Mouse (Mus musculus) kidney, embryonic 16.5 days (tissue): ENCODE data around the gene Btbd9. TPM values are rescaled to one million over a fixed set of nuclear protein-coding genes. Genes with fewer than 3 reads are reported as not detected.

Source experiments
- ATAC-seq: fragments of 200-750 bp; cut with Nextera tagmentation; 2 replicates; pipeline ENCODE4 v1.8.0; 2017; ENCODE audit warnings: moderate TSS enrichment; ENCODE audit not compliant: low FRiP score, low TSS enrichment
- H3K27ac ChIP-seq: fragments of 300-500 bp; sonication (generic); 2 replicates; pipeline ENCODE4 v1.5.1; 2014; ENCODE audit warnings: low read length
- H3K27me3 ChIP-seq: fragments of 300-500 bp; sonication (generic); 2 replicates; pipeline ENCODE4 v1.6.1; 2014; ENCODE audit warnings: low read length, control low read depth, mixed read lengths; ENCODE audit not compliant: insufficient read depth
- H3K36me3 ChIP-seq: fragments of 300-500 bp; sonication (generic); 2 replicates; pipeline ENCODE4 v1.6.1; 2014; ENCODE audit warnings: low read length, control low read depth, mixed read lengths; ENCODE audit not compliant: insufficient read depth
- H3K4me1 ChIP-seq: fragments of 300-500 bp; sonication (generic); 2 replicates; pipeline ENCODE4 v1.6.1; 2014; ENCODE audit warnings: low read length, control low read depth, mixed read lengths; ENCODE audit not compliant: insufficient read depth
- H3K4me2 ChIP-seq: fragments of 300-500 bp; sonication (generic); replicated peaks from 2 replicates; pipeline ENCODE4 v1.6.1; 2014; ENCODE audit warnings: low read depth, low read length
- H3K4me3 ChIP-seq: fragments of 300-500 bp; sonication (generic); 2 replicates; pipeline ENCODE4 v1.5.1; 2014; ENCODE audit warnings: mild to moderate bottlenecking, low read length
- H3K9ac ChIP-seq: fragments of 300-500 bp; sonication (generic); replicated peaks from 2 replicates; pipeline ENCODE4 v1.6.1; 2014; ENCODE audit warnings: low read length
- H3K9me3 ChIP-seq: fragments of 300-500 bp; sonication (generic); 2 replicates; pipeline ENCODE4 v1.6.1; 2016; ENCODE audit warnings: low read length, control low read depth
- WGBS: fragments of 180-500 bp; shearing (Covaris S2); extraction: QIAGEN DNeasy Blood & Tissue Kit; methylation state at CpG from one replicate; pipeline ENCODE4 v1.1.7; 2014; 5-methylcytosine and 5-hydroxymethylcytosine counted together
- polyA plus RNA-seq: library from polyadenylated mRNA; unstranded; fragments of >200 nt; fragmentation: Nextera tagmentation; extraction: Ambion mirVana; gene quantifications from 2 replicates; pipeline ENCODE4 v1.2.1, GENCODE M21; 2015

The Btbd9 gene
- polyA plus RNA-seq, 1 experiment from 2014 or later = 58.3 TPM

DNA sequence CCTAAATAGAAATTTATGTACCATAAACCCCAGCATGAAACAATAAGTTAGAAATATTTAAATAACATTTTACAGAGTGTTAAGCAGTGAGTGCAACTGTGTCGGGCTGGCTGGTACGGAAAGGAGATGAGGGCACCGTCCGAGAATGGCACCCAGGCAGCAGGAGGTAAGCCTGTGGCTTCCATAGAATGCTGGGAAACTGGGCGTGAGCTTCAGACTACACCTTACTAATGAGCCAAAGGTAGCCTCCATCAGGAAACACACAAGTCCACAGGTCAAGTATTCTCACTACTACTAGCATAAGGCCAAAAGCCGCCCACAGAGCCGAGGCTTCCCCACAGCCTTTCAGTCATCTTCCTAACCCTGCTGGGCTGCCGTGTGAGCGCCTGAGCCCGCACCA is 144.2 kb downstream of the Btbd9 start:
- 93% methylated on average over 10 of the region's 10 CpGs for WGBS
- H3K9ac ChIP-seq = no peak overlapping the region
- ATAC-seq = no peak

DNA sequence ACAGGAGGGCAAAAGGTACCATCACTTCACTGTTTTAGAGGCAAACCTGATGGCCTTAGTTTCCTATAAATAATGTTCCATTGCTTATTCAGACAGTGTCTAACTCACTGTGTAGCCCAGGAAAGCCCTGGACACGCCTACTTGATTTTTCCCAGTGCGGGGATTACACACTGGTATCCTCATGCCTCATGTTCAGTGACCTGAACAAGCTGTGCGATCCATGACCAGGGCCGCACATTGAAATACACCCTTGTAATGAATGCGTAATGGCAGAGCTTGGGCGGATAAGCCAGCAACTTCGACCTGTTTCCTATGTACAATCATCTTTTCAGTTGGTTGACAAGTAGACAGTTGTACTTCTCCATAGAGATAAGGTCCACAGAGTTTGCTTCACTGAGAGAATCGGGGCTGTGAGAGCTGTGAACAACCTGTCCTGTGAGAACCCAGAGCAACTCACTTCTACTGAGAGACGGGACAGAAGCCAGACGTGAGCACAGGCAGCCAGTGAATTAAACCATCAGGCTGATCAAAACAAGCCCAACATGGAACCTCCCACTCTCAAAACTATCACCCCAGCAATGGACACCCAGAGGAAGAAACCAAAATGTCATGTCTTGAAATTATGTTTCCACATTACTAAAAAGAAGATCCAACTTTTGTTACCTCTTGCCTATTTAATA is 145.2 kb downstream of the Btbd9 start:
- H3K27ac ChIP-seq = no peak overlapping the region
- H3K27me3 ChIP-seq = no peaks in the 10 kb centered on the region
- no peak overlapping the region for H3K4me3 ChIP-seq
- ATAC-seq = no peak
- no peak overlapping the region for H3K4me2 ChIP-seq
- H3K9ac ChIP-seq = no peak overlapping the region
- H3K4me1 ChIP-seq = peaks cover 7% of the 10 kb centered on the region; the same call in 1 of the 2 replicates
- no peaks in the 10 kb centered on the region for H3K36me3 ChIP-seq
- 44% methylated on average over 10 of the region's 10 CpGs for WGBS
- H3K9me3 ChIP-seq = no peaks in the 10 kb centered on the region

More for the DNA sequence above, 144.2 kb downstream of the Btbd9 start:
- Histone ChIP-seq H3K4me3 (no peak overlapping the region), H3K4me1 (peaks cover 7% of the 10 kb centered on the region; the same call in 1 of the 2 replicates), H3K9me3 (no peaks in the 10 kb centered on the region), H3K4me2 (no peak overlapping the region), H3K27me3 (no peaks in the 10 kb centered on the region), H3K36me3 (no peaks in the 10 kb centered on the region), H3K27ac (no peak overlapping the region)

DNA sequence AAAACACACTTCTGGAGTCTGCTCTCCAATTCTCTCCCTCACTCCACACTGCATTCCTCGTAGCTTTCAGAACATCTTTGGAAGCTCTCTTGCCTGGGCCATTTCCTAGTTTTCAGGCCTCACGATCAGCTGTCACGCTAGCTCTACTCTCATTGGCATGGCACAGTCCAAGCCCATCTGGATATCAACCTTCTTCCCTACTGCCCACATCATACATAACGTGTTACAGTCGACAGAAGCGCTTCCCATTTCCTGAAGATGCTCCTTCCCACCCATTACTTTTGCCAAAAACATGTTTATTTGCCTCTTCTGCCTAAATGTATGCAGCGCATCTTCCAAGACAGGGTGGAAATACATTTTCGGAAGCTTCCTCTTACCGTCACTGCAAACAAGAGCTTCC is 147.6 kb downstream of the Btbd9 start:
- H3K4me3 ChIP-seq = no peak overlapping the region
- 93% methylated on average over 9 of the region's 9 CpGs for WGBS
- H3K9ac ChIP-seq = no peak overlapping the region
- H3K9me3 ChIP-seq = no peaks in the 10 kb centered on the region
- peaks cover 10% of the 10 kb centered on the region; the same call in 1 of the 2 replicates for H3K4me1 ChIP-seq
- H3K4me2 ChIP-seq = no peak overlapping the region
- no peaks in the 10 kb centered on the region for H3K27me3 ChIP-seq
- H3K27ac ChIP-seq = no peak overlapping the region
- ATAC-seq = no peak
- H3K36me3 ChIP-seq = no peaks in the 10 kb centered on the region

DNA sequence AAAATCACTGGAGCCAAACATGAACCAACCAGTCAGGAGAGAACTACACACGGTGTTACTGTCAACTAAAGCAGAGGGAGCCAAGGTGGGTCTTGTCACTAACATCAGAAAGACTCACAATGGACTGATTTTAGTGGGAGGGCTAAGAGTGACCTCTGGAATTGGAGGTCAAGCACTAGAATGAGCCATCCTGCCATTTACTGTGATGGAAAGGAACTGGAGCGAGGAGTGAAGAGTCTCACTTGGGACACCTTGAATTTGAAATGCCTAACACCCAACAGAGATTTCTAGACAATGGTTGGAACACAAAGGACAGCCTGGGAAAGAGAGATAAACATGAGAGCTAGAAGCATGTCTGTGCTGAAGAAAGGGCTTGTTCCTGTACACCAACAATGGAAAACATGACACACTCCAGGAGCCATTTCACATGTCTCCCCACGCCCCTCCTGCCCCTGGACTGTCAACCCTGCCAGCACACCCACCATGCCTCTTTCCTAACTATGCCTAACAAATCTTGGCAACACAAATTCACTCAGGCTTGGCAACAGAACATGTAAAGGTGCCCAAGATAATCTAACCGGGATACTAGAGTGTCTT is 152.9 kb downstream of the Btbd9 start:
- Histone ChIP-seq H3K4me3 (no peak overlapping the region), H3K4me1 (0 out of 2 replicates have a peak, but pooled peaks cover 3% of the 10 kb centered on the region), H3K9me3 (no peaks in the 10 kb centered on the region), H3K27ac (no peak overlapping the region), H3K27me3 (no peaks in the 10 kb centered on the region), H3K4me2 (no peak overlapping the region), H3K36me3 (no peaks in the 10 kb centered on the region), H3K9ac (no peak overlapping the region)
- 65% methylated on average over 4 of the region's 4 CpGs for WGBS
- ATAC-seq = no peak

DNA sequence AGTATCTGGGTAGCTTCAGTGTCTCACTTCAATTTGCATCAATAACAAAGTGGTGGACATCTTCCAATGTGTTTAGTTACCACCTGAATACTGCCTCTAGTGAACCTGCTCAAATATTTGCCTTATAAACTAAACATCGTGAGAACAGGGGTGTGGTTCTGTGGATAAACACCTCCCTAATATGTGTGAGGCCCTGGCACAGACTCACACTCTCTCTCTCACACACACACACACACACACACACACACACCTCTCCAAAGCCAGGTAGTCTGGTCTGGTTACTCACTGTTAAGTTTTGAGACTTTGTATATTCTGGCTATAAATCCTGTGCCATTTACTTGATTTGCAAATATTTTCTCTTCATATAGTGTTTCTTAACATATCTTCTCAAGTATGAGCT is 154.0 kb downstream of the Btbd9 start:
- H3K36me3 ChIP-seq = no peaks in the 10 kb centered on the region
- H3K4me1 ChIP-seq = 0 out of 2 replicates have a peak, but pooled peaks cover 3% of the 10 kb centered on the region
- no peak overlapping the region for H3K4me3 ChIP-seq
- no peaks in the 10 kb centered on the region for H3K27me3 ChIP-seq
- no peak for ATAC-seq
- no peaks in the 10 kb centered on the region for H3K9me3 ChIP-seq
- H3K9ac ChIP-seq = no peak overlapping the region
- H3K4me2 ChIP-seq = no peak overlapping the region
- H3K27ac ChIP-seq = no peak overlapping the region
- 50% methylated on average over 1 of the region's 1 CpGs for WGBS

DNA sequence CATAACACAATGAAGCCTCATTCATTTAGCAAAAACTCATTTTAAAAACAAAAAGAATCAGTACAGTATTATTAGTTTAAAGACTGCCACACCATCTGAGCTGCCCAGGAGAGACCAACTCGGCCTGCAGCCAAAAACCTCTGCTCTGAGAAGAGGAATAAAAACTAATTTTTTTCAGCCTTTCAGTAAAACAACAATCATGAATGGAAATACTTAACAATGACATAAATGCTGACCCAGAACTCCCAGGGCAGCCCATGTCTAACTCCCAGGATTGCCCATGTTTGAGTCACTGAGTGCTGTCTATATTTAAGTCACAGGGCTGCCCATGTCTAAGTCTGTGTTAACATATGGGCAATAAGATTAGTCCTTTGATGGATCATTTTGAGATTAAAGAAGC is 155.0 kb downstream of the Btbd9 start:
- Histone ChIP-seq H3K27ac (no peak overlapping the region), H3K9me3 (no peaks in the 10 kb centered on the region), H3K36me3 (no peaks in the 10 kb centered on the region), H3K9ac (no peak overlapping the region), H3K4me1 (0 out of 2 replicates have a peak, but pooled peaks cover 3% of the 10 kb centered on the region), H3K4me3 (no peak overlapping the region), H3K4me2 (no peak overlapping the region), H3K27me3 (no peaks in the 10 kb centered on the region)
- ATAC-seq = no peak
- 76% methylated on average over 1 of the region's 1 CpGs for WGBS

DNA sequence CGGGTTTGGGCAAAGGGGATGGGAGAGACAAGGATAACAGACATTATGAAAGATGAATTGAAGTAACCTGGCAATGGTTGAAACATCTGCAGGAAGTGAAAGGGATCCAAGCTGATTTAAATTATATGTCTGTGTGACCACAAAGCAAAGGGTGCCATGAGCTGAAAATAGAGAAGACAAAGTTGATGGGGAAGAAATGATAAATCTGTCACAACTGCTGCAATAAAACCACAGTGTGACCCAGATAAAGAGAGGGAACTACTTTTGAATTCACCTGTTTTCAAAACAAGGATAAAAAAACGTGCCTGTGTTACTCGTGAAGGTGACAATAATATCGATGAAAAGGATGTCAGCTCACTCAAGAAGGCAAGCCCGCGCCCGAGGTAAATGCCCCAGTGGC is 156.8 kb downstream of the Btbd9 start:
- H3K4me3 ChIP-seq = no peak overlapping the region
- ATAC-seq = no peak
- H3K27ac ChIP-seq = no peak overlapping the region
- no peak overlapping the region for H3K9ac ChIP-seq
- no peaks in the 10 kb centered on the region for H3K36me3 ChIP-seq
- 74% methylated on average over 7 of the region's 7 CpGs for WGBS
- no peaks in the 10 kb centered on the region for H3K4me1 ChIP-seq
- no peaks in the 10 kb centered on the region for H3K9me3 ChIP-seq
- H3K27me3 ChIP-seq = no peaks in the 10 kb centered on the region
- H3K4me2 ChIP-seq = no peak overlapping the region

DNA sequence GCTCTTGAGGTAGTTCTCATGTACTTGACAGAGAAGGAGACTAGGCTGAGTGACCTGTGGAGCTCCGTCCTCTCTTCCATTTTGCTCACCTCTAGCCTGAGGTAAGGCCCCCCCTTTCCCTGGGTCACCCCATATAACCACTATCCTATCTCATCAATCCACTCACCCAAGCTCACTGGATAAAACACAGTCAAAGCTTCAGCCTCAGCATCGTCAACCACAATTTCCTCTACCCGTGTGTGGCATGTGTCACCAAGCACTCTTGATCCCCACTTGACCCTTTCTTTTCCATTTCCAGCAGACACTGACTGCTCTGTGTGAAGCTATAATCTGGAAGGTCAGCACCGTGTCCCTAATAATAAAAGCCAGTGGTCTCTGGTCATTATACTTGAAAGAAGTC is 157.8 kb downstream of the Btbd9 start:
- Histone ChIP-seq H3K36me3 (no peaks in the 10 kb centered on the region), H3K4me2 (no peak overlapping the region), H3K4me3 (no peak overlapping the region), H3K27me3 (no peaks in the 10 kb centered on the region), H3K4me1 (no peaks in the 10 kb centered on the region), H3K27ac (no peak overlapping the region), H3K9me3 (no peaks in the 10 kb centered on the region), H3K9ac (no peak overlapping the region)
- ATAC-seq = no peak
- WGBS = 70% methylated on average over 4 of the region's 4 CpGs

DNA sequence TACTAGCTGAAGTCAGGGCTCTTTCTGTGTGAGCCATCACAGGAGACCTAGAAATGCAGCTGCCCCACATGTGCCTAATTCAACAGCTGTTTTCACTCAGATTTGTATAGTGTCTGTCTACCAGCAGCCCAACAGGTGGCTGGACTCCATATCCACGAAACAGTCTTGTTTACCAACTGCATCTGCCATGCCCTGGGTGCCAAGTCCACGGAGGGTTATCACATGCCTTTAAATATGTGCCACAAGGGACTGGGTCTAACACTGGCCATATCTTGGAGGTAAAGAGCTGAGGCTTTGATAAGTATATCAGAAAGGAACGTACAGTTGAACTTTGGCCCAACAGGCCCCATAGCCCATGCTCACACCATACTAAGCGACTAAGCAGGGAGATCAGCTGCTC is 159.2 kb downstream of the Btbd9 start:
- H3K27ac ChIP-seq = no peak overlapping the region
- no peaks in the 10 kb centered on the region for H3K4me1 ChIP-seq
- no peak overlapping the region for H3K9ac ChIP-seq
- no peaks in the 10 kb centered on the region for H3K27me3 ChIP-seq
- no peak for ATAC-seq
- no peaks in the 10 kb centered on the region for H3K9me3 ChIP-seq
- no peaks in the 10 kb centered on the region; the same call in 1 of the 2 replicates for H3K36me3 ChIP-seq
- H3K4me3 ChIP-seq = no peak overlapping the region
- 67% methylated on average over 4 of the region's 4 CpGs for WGBS
- no peak overlapping the region for H3K4me2 ChIP-seq

DNA sequence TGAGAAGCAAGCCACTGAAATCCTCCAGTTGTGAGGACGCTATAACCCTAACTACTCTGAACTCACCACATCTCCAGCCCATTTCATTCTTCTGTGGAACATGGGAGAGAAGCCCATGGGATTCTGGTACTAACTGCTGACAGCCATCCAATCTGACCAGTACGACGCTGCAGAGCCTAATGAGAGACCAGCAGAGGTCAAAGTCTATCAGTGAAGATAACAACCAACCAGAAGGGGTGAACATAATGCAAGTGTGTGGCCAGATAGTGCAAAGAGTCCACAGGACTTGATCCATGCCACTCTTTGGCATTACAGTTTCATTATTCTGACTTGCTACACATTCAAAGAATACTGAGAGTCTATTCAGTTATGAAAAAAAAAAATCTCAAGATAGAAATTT is 160.6 kb downstream of the Btbd9 start:
- Histone ChIP-seq H3K4me1 (no peaks in the 10 kb centered on the region), H3K36me3 (no peaks in the 10 kb centered on the region; the same call in 1 of the 2 replicates), H3K27ac (no peak overlapping the region), H3K4me3 (no peak overlapping the region), H3K27me3 (no peaks in the 10 kb centered on the region), H3K9ac (no peak overlapping the region), H3K4me2 (no peak overlapping the region), H3K9me3 (no peaks in the 10 kb centered on the region)
- no peak for ATAC-seq
- WGBS = 74% methylated on average over 3 of the region's 3 CpGs
